Mouse (Mus musculus) spleen, postnatal 0 days (tissue): ENCODE results near the gene Spag6l. TPM values are rescaled to one million over a fixed set of nuclear protein-coding genes. Genes with fewer than 3 reads are reported as not detected.

ENCODE experiments used
- polyA plus RNA-seq: library from polyadenylated mRNA; unstranded; fragments of >200 nt; fragmentation: Nextera tagmentation; extraction: Ambion mirVana; gene quantifications from 2 replicates; pipeline ENCODE4 v1.2.1, GENCODE M21; 2015

Spag6l gene
- 0.12 TPM in 1 of 2 replicates, not detected in the other for polyA plus RNA-seq

DNA sequence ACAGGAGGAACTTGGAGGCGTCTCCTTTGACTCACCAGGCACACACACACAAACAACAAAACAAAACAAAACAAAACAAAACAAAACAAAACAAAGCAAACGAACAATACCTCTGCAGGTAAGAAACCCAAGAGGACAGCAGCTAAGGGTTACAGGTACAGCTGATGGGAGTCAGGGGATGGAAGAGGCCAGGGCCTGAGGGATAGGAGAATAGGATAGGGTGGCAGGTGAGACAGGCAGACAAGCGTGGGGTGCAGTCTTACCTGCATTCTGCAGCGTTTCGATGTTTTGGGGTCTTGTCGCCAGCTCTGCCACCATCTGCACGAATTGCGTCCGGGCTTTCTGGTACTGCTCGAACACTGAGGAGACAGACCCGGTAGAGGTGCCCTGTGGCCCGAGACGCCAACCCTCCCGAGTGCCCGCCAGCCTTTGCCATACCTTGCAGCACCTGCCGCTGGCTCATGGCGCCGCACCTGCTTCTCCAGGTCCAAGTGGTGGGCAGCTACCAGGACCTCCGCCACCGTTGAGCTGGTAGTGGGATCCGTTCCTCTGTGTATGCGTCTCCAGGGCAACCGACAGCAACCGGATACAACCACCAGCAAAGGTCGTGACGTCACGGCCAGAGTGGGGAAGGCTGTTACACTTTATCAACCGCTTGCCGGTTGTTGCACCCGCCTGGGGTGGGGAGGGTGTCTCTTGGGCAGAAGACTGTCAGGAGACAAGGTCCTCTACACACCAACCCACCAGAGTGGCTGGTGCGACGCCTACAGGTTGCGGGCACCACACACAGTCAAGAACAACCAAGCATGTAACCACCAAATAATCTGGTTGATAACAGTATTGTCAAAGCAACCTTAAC, at the start of gene Spag6l:
Spag6l (minus strand) TSS at position 700 of the 859 bp plus-strand sequence.

DNA sequence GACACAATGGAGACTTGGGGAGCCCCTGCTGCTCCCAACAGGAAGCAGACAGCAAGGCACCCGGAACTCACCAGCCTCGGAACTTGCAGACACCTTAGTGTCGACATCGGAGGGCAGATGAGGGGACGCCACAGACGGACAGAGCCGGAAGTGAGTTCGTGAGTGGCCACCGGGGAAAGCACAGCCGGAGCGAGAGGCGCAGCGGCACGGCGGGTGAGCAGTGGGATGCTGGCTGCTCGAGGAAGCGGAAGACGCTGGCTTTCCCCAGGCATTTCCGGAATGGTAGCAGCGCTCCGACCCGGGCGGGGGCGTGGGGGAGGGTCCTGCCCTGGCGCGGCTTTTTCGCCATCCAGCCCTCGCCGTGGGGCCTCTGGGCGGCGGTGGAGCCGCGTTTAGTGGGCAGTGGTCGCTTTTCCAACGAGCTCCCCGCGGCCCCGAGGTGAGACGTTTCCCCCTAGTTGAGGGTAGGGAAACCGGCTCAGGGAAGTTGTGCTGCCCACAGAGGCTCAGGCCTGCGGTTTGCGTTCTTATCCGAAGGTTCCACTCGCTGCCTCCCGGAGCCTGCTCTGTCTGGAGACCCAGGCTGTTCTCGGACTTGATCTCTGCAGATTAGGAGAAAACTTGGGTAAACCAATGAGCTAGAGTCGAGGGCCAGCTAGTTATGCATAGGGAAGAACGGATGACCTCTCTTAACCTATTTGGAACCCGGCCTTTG, 41.5 kb upstream of the Spag6l start, which contains the start of the genes Top3b and Vpreb1:
Top3b (plus strand) TSS at position 120 of the 715 bp plus-strand sequence.
Vpreb1 (minus strand) TSS at position 227 of the 715 bp plus-strand sequence.

GRCm38 (mm10) chr16:16863978-16864377, 34.7 kb upstream of the Spag6l start, which contains the start of gene Igll1:
Igll1 (minus strand) TSS chr16:16863985.

Other genes starting within 250 kb of the Spag6l start
- 5.9 and 7.5 TPM in 2 replicates for gene Fgd4, start 228.9 kb downstream of the Spag6l start, polyA plus RNA-seq
- gene Olfr19, start 153.1 kb downstream of the Spag6l start, polyA plus RNA-seq: not detected in 2 replicates
- 19.5 and 31.4 TPM in 2 replicates for gene Igll1, start 34.5 kb upstream of the Spag6l start, polyA plus RNA-seq
- gene Top3b, start 41.3 kb upstream of the Spag6l start, polyA plus RNA-seq: 37.2 and 40.3 TPM in 2 replicates
- gene Vpreb1, start 41.4 kb upstream of the Spag6l start, polyA plus RNA-seq: 17.3 and 25.3 TPM in 2 replicates
- 7.7 and 9.3 TPM in 2 replicates for gene Ppm1f, start 67.0 kb upstream of the Spag6l start, polyA plus RNA-seq
- 89.7 and 91.6 TPM in 2 replicates for gene Mapk1, start 153.9 kb upstream of the Spag6l start, polyA plus RNA-seq
- 2.8 and 3.9 TPM in 2 replicates for gene Ypel1, start 240.2 kb upstream of the Spag6l start, polyA plus RNA-seq